Mouse (Mus musculus) cerebellum, adult (tissue): Measurements from ENCODE around the gene Nfix.

Source experiments
- ATAC-seq: cut with Nextera tagmentation; 2 replicates; pipeline ENCODE4 v1.9.2; 2017; ENCODE audit warnings: mild to moderate bottlenecking, moderate library complexity, mixed read lengths; ENCODE audit not compliant: insufficient number of reproducible peaks, low FRiP score, low TSS enrichment

Nfix gene

DNA sequence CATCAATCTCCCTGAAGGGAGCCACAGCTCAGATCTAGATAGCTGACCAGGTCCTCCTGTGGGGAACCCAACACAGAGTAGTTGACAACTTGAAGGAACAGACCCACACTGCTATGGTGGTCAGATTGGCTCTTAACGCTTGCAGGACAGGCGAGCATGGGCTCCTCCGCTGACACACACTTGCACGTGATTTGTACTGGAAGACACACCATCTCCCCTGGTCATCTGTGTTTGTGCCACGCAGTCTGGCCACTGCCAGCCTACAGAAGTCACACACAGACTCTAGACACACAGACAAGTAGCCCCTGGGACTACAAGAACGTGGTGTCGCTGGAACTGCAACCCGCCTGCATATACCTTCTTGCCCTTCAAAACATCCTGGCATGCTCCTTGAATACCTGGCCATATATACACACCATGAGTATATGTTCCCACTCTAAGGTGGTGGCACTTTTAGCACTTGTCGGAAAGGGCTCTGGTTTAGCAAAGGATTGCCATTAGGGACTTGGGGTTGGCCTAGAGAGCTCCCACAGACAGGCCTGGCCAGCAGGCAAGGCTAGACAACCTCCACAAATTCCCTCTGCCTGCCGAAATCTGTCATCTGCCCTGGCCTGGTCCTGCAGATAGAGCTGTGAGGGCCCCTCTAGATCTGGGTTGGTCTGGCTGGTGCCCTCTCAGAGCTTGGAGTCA is 1.6 kb downstream of the Nfix start:
- ATAC-seq = no peak

DNA sequence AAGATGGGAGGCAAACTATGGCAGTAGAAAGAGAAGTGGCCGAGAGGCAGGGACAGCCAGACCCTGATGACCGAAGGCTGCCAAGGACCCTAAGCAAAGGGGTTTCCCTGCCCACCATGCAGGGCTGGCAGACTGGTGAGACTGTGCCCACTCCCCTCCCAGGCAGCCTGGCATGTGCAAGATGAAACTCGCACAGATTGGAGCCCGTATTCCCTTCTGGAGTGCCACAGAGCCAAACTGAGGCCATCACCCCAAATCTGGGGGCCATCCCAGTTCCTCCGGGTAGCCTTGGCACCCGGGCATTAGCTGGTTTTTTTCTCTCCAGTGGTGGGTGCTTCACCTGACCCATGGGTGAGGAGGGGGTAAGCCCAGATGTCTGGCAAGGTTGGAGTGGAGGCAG is 2.2 kb downstream of the Nfix start:
- no peak for ATAC-seq

DNA sequence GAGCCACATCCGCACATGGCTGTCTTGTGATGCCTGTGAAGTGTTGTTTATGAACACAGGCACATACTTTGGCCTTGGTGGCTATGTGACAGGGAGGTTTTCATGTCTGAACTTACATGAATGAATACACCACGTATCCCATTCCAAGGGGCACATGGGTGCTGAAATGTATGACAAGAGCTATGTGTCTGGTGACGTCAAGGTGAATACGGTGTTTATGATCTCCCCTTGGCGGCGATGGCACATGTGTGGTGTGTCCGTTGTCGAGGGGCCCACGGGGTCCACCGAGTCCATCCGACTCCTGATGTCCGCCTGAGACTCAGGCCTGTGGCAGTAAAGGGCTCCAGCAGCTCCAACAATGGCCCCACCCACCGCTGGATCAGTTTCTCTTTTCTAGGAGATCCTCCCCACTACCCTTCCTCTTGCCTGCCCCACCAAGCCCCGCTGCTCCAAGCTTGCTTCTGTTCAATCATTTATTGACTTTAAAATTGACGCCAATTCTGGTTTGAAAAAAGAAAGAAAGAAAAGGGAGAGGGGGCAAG is 2.8 kb downstream of the Nfix start:
- no peak for ATAC-seq

DNA sequence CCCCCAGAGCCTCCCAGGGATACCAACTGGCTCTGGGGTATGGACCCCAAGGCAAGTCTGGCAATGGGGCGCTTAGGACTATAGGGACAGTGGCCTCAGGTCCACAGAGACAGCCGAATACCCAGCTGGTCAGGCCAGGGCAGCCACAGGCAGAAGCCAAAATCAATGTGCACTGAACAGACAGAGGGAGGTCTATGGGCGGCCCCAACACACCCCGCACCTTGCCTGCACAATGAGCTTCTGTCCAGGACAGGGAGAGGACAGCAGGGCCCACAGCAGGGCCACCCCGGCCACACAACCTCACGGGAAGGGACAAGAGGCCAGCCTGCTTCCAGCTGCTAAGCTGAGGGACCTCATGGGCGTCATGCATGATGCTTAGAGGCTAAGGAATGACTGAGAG is 5.7 kb downstream of the Nfix start:
- peak; percentile 28; the same call in 1 of the 2 replicates for ATAC-seq

DNA sequence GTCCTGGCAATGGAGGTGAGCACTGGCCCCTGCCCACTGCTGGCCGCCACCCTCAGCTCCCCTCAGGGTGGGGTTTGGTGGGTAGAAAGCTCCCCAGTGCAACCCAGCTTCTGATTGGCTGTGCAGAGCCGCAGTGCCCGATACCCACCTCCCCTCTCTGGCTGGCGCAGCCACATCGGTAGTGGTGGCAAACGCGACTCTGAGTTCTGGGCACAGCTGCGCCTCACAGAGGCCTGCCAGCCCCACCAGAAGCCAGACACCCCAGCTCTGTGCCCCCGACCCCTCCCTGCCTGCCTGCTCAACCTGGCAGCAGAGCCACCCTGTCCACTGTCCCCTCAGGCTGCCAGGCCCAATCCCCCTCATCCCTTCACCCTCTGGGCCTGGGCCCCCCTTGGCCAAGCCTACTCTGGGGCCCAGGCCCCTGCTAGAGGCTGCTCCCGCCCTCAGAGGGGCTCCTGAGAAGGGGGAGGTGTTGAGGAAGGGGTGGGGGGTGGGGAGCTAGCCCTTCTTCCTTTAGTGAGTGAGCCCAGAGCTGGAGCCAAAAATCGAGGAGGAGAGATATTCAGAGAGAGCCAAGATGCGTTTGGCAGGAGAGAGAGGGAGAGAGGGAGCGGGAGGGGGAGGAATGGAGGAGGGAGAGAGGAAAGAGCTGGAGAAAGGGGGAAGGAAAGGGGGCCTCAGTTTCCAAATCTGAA is 6.2 kb downstream of the Nfix start:
- peak; percentile 10; the same call in 1 of the 2 replicates for ATAC-seq

DNA sequence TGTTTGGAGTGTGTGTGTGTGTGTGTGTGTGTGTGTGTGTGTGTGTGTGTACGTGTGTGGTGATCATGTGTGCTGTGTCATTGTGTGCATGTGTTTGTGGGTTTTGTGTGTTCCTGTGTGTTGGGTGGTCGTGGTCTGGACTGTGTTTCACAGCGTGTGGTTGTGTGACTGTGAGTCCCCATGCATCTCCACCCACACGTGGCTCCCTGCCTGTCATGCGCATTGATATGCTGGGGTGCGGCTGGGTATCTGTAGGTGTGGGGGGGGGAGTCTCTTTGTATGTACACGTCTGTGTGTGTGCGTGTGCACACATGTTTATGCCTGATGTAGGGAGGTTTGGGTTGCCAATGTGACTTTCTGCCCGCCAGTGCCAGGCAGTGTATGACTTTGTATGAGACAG is 7.0 kb downstream of the Nfix start:
- ATAC-seq = no peak

DNA sequence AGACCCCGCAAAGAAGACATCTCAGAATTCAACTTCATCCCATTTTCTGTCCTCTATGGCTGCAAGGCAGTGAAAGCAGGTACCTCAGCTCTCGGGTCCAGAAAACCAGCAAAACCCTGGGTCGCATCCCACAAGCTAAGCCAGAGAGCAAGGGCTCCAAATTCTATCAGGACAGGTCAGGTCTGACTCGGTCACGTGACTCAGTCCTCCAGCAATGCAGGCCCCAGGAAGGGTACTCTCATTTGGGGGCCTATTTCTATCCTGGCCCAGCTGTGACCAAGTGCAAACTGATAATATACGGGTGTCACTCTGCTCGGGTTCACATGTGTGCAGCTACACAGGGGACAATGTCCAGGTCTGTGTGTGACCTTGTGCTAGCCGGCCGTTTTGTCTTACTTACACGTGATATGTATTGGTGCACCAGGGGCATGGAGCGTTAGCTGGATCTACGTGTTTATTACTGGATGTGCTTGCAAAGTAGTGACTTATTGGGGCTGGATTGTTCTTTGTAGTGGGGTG is 7.7 kb downstream of the Nfix start:
- no peak for ATAC-seq

DNA sequence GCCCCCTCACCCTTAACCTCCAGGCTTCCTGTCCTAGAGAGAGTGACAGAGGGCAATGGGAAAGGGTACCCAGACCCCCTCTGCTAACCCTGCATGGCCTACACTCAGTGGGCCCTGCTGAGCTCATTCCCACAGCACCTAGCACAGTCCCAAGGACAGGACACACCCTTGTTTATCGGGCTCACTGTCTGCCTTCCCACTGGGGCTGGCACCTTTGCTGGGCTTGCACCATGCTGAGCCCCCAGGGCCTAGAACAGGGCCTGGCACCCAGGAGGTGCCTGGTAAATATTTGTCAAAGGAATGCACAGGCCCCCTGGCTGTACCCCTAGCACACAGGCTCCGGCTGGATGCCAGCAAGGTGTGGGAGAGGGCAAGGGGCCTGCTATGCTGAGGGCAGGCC is 9.6 kb downstream of the Nfix start:
- no peak for ATAC-seq

DNA sequence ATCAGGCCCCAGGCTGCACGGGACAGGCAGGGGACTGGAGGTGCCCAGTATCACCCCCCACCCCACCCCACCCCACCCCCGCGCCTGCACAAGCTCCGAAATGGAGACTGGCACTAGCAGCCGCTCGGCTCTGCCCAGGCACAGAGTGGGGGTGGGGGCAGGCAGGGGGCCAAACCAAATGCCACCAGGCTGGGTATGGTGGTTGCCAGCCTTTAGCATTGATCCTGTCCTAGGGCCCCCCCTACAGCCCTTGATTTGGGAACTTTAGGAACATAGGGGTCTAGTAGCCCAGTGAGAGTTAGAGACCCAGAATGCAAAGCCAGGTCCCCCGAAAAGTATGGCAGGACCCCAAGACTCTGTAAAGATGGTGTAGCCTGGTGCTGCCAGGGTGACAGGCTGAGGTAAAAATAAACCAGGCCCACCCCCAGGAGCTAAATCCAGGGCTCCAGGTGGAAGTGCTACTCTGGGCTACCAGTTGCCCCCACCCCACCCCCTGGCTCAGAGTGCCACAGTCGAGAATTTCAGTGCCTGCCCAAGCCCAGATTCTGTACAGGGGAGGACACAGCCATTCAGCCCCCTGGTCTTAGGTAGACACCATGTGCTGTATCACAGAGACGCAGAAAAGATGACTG is 10.2 kb downstream of the Nfix start:
- ATAC-seq = no peak

DNA sequence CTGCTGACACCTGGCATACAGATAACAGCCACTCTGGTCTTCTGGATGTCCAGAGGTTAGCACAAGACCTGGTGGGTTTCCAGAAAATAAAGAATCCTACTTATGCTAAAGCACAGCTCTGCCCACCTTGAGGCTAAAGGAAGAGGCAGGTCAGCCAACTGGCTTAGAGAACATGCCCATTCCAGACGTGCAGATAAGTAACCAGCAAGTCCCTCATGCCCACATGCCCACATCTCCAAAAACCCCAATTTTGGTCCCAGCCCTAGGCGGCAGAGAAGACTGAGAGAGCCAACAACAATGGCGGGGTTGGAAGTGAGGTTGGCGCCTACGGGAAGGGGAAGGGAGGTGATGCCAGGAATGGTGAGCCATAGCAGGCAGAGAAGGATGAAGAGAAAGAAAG is 10.8 kb downstream of the Nfix start:
- ATAC-seq = no peak

DNA sequence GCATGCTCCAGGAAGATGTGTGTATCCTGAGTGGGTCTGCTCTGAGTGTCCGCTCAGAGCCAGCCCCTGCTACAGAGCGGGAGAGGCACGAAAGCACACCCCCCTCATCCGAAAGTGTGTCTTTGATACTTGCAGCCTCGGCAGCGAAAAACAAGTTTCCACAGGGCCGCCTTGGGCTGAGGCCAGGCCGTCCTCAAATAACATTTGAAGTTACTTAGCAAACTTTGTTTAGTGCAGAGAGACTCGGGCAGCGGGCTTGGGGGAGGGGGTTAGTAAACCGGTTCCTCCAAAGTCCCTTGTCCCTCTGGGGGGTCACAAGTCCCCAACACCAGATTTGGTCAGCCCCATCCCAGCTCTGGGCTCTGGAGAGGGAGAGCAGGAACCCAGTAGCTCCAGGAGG is 11.2 kb downstream of the Nfix start:
- no peak for ATAC-seq

DNA sequence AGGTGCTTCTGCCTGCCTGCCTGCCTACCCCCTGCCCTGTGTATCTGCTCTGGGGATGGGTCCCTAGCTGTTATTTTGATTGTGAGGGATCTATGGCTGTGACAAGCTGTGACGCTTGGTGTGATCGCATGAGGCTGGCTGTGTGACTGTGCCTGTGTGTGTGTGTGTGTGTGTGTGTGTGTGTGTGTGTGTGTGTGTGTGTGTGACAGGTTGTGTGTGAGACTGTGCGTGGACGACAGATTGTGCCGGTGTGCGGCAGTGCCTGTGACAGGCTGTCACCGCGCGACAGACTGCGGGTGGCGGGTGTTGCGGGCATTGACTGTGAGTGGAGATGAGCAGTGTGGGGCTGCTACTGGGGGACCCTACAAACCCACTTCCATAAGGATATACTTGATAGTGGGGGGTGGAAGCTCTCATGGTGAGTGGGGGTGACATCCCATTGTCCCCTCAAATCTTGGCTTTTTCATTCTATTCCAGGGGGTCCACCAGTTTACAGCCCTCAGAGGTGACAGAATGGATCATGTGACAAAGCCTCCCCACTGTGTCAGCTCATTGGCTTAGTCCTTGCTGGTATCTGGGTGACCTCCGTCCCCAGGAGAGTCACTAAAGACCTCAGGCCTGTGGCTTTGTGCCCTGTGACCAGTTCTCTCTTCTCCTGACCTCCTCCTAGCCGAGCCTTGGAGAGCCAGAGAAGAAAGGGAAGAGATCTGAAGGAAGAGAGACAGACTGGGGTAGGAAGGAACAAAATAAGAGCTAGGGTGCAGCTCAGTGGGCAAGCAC is 12.4 kb downstream of the Nfix start:
- no peak for ATAC-seq

DNA sequence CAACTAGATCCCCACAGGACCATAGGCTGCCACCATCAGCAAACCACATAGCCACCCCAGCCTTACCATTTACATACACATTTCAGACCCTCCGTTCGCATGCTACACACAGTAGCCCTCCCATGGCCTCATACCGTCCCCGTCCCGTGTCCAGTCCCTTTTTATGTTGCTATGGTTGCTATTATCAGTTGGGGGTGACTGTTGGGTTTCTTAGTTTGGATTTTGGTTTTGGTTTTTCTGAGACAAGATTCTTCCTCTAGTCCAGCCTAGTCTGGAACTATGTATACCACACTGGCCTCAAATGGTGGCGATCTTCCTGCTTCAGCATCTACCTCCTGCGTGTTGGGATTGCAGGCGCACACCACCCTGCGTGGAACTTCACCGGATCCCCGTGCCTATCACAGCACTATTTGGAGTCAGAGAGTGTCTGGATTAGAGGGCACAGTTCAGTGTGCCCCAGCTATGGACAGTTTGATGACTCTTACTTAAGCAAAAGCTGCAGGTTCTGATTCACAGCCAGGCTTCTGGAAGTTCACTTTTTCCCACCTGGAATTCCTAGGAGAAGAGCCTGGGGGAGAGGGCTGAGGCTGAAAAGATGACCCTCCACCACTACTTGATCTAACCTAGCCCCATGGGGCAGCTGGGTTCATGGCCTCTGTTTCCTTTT is 13.2 kb downstream of the Nfix start:
- ATAC-seq = no peak

DNA sequence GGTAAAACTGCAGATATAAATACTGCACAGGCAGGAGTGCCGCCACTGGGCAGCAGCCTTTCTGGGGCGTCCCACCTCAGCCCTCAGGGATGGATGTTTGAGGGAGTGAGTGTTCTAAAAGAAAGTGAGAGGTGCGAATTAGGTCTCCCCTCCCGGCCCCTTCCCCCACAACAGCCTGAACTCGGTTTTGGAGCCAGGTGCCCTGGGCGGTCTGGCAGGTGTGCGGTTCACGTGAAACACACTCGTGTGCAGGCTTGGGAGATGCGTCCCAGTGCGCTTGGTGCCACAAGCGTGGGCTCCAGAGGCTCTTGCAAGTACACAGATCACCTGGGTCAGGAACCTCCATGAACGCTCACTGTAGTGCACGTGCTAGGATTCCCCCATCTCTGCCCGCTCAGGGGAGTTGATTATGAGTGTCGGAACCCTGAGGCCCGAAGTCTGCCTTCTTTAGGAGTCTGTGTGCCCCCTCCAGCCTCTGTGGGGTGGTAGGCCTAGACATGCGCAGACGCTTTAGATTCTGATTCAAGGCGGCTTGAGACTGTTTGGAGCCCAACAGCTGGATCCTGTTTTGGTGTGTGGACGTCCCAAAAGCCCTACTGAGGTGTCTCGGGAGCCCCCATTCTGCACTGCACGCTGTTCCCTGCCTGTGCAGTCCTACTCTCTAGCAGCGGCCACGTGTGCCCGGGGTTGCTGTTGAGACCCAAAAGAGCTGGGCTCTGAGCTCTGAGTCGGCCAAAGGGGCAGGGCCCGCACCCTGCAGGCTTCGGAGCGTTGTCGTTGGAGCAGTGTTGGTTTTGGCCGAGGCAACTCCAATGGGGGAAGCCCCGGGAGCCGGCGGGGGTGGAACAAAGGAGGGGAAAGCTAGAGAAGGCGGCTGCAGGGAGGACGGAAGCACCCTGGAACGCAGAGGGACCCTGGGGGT is 14.1 kb downstream of the Nfix start:
- ATAC-seq = no peak

DNA sequence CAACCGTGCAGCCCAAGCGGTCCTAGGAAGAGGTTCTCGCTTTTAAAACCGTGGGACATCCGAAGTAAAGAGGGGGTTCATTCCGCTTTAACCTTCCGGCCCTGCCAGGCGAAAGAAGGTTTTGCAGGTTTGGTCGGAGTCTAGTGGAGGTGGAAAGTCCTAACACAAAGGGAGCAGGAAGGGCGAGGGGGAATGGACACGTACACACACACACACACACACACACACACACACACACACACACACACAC is 14.7 kb downstream of the Nfix start:
- no peak for ATAC-seq

DNA sequence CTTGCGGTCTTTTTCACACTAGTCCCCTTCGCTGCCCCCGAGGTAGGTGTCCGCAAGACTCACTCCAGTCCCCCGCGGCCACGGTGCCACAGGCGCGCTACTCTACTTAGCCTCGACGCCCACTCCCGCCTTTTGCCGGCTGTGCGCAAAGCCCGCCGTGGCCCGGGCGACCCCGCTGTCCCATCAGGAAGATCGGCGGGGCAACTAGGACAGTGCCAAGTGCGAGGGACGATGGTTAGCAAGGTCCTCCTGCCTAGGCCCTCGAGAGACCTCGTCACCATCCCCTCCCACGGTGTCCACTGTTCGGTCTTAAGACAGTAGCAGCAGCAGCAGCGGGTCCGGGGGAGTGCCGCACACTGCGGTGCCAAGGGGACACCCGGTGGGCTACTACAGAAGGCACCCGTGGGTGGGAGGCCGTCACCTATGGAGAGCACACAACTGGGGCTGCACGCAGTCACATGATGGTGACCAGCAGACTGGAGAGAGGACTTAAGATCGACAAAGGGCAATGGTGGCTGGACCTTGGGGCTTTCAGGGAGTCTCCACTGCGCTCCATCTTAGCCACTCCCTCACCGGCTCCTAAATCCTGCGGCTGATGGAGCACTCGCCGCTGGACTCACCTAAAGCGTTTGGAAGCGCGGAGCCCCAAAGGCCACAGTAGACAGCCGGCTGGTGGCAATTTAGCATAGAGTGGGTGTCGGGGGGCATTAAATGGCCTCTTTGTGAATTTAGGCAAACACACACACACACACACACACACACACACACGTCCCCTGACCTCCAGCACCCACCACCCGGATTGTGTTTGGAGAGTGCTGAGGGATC is 15.3 kb downstream of the Nfix start:
- no peak for ATAC-seq

DNA sequence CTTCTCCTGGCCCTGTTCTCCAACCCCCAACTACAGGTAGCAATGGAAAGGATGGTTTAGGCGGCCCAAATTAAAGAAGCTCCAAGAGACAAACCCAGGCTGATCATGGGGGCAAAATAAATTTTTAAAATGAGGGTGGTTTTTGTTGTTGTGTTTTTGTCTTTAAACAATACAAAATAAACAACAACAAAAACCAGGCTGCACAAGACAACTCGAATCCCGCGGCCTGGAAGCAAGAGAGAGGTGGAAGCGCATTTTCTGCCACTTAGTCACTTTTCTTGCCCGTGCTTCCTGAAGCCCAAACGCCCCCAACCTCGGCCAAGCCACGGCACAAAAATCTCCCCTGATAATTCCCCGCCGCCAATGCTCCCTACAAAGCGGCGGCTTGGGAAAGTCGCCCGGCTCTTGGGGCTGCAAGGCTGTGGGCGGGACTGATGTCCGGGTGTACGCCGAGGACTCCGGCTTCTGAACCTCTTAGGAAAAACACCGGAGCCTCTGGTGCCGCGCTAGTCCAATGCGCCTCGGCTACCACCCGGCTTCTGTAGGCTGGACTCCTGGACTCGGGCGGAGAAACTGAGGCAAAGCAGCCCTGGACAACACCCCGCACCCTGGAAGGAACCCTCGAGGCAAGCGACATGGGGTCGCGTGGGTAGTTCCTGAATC is 16.1 kb downstream of the Nfix start:
- no peak for ATAC-seq
